Mouse (Mus musculus): ENCODE measurements at regions not wholly inside any gene's neighbourhood (a gene's known extent, or its start where the extent isn't known, plus 50 kb on each side); places are given as distances from the start of the nearest gene placed in this dataset.
"Not testable (repeated sequence)": the region's sequence is repeated elsewhere in the genome, so short reads cannot be mapped to it uniquely, and the experiment has no call there.

GRCm38 (mm10) chr2:51682177-51682576 lies 54.9 kb downstream of the Tas2r134 start:
- no peak for DNase-seq (ENCODE audit: inconsistent ontology term)

GRCm38 (mm10) chr2:51682745-51683144 lies 55.4 kb downstream of the Tas2r134 start:
- DNase-seq (ENCODE audit: inconsistent ontology term): no peak

- DNase-seq (ENCODE audit: inconsistent ontology term): no peak
Observed at GRCm38 (mm10) chr2:51705110-51705509, 77.8 kb downstream of the Tas2r134 start.

GRCm38 (mm10) chr2:51708701-51709100 lies 81.4 kb downstream of the Tas2r134 start:
- DNase-seq (ENCODE audit: inconsistent ontology term): peak; percentile 10

GRCm38 (mm10) chr2:51712611-51713010 lies 85.3 kb downstream of the Tas2r134 start:
- DNase-seq (ENCODE audit: inconsistent ontology term): no peak

- no peak for DNase-seq (ENCODE audit: inconsistent ontology term)
Observed at GRCm38 (mm10) chr2:51730805-51731204, 103.5 kb downstream of the Tas2r134 start.

- no peak for DNase-seq (ENCODE audit: inconsistent ontology term)
Observed at GRCm38 (mm10) chr2:51731703-51732102, 104.4 kb downstream of the Tas2r134 start.

- no peak for DNase-seq (ENCODE audit: inconsistent ontology term)
Observed at GRCm38 (mm10) chr2:51732355-51732754, 105.0 kb downstream of the Tas2r134 start.

GRCm38 (mm10) chr2:51733218-51733617 lies 105.9 kb downstream of the Tas2r134 start:
- no peak for DNase-seq (ENCODE audit: inconsistent ontology term)

- no peak for DNase-seq (ENCODE audit: inconsistent ontology term)
Observed at GRCm38 (mm10) chr2:51736452-51736851, 109.1 kb downstream of the Tas2r134 start.

GRCm38 (mm10) chr2:51747675-51748319 lies 120.5 kb downstream of the Tas2r134 start:
- no peak for DNase-seq (ENCODE audit: inconsistent ontology term)

- DNase-seq (ENCODE audit: inconsistent ontology term): no peak
Observed at GRCm38 (mm10) chr2:51749247-51749646, 121.9 kb downstream of the Tas2r134 start.

GRCm38 (mm10) chr2:51752941-51753564 lies 125.7 kb downstream of the Tas2r134 start:
- DNase-seq (ENCODE audit: inconsistent ontology term): no peak

GRCm38 (mm10) chr2:51753565-51754031 lies 126.3 kb downstream of the Tas2r134 start:
- DNase-seq (ENCODE audit: inconsistent ontology term): no peak

- no peak for DNase-seq (ENCODE audit: inconsistent ontology term)
Observed at GRCm38 (mm10) chr2:51757361-51757760, 130.1 kb downstream of the Tas2r134 start.

- no peak for DNase-seq (ENCODE audit: inconsistent ontology term)
Observed at GRCm38 (mm10) chr2:51758093-51758492, 130.8 kb downstream of the Tas2r134 start.

GRCm38 (mm10) chr2:51762866-51763265 lies 135.6 kb downstream of the Tas2r134 start:
- no peak for DNase-seq (ENCODE audit: inconsistent ontology term)

- DNase-seq (ENCODE audit: inconsistent ontology term): peak; percentile 52
Observed at GRCm38 (mm10) chr2:51767507-51768135, 140.3 kb downstream of the Tas2r134 start.

GRCm38 (mm10) chr2:51768298-51769271 lies 141.3 kb downstream of the Tas2r134 start:
- no peak for DNase-seq (ENCODE audit: inconsistent ontology term)

- no peak for DNase-seq (ENCODE audit: inconsistent ontology term)
Observed at GRCm38 (mm10) chr2:51785169-51785568, 149.8 kb downstream of the Rbm43 start.

GRCm38 (mm10) chr2:51788896-51789295 lies 146.1 kb downstream of the Rbm43 start:
- no peak for DNase-seq (ENCODE audit: inconsistent ontology term)

- DNase-seq (ENCODE audit: inconsistent ontology term): not testable (repeated sequence)
Observed at GRCm38 (mm10) chr2:51793291-51793690, 141.7 kb downstream of the Rbm43 start.
